Mouse (Mus musculus) cortical plate, adult 2 months (tissue): Measurements from ENCODE around the gene Pdcd5.

Source experiments
- CTCF ChIP-seq: fragments of 200-500 bp; IDR thresholded peaks from 2 replicates; pipeline ENCODE4 v1.5.1; 2011; ENCODE audit warnings: mild to moderate bottlenecking, control low read depth, low read length; ENCODE audit not compliant: insufficient read depth; ENCODE audit errors: extremely low read depth
- POLR2A ChIP-seq: fragments of 200-500 bp; IDR thresholded peaks from 2 replicates; pipeline ENCODE4 v1.6.1; 2011; ENCODE audit warnings: mild to moderate bottlenecking, low read length, control low read depth; ENCODE audit not compliant: insufficient read depth; ENCODE audit errors: extremely low read depth

DNA sequence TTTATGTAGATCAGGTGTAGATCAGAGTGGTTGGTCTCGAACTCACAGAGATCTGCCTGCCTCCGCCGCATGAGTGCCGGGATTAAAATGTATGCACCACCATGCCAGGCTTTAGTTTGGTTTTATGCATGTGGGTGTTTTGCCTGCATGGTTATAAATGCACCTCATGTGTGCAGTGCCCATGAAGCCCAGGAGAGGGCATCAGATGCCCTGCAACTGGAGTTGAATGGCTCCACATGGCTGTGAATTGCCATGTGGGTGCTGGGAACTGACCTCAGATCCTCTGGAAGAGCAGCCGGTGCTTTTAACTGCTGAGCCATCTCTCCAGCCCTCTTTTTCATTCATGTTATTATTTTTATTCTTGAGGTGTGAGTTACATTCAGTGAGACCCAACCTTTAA lies 21.3 kb downstream of the Pdcd5 start:
- TF ChIP-seq CTCF (no peak), POLR2A (no peak)
